Mouse (Mus musculus): ENCODE data around the gene Erich4. TPM values are rescaled to one million over a fixed set of nuclear protein-coding genes. Genes with fewer than 3 reads are reported as not detected.

Erich4 gene
- polyA plus RNA-seq, 1 experiment from 2014 or later, result not detected

GRCm38 (mm10) chr7:25620101-25620500 lies 4.4 kb upstream of the Erich4 start:
- peaks cover 6% of the 10 kb centered on the region for H3K27me3 ChIP-seq
- H3K27ac ChIP-seq (replicated peaks), result no peak overlapping the region
- no peaks in the 10 kb centered on the region for H3K9me3 ChIP-seq
- ATAC-seq (ENCODE audit: low FRiP score, low read depth), result no peak
- peak overlapping the region; percentile 63 for H3K4me2 ChIP-seq (replicated peaks)
- H3K4me1 ChIP-seq, result no peaks in the 10 kb centered on the region
- WGBS, result 88% methylated on average over 5 of the region's 5 CpGs
- H3K36me3 ChIP-seq, result 0 out of 2 replicates have a peak, but pooled peaks cover 5% of the 10 kb centered on the region
- H3K4me3 ChIP-seq, result peak overlapping the region; percentile 64
- no peak overlapping the region for H3K9ac ChIP-seq (replicated peaks)

GRCm38 (mm10) chr7:25619722-25619991 lies 4.0 kb upstream of the Erich4 start:
- Histone ChIP-seq H3K9me3 (no peaks in the 10 kb centered on the region), H3K4me1 (no peaks in the 10 kb centered on the region), H3K9ac (replicated peaks) (peak overlapping the region; percentile 50), H3K27ac (replicated peaks) (no peak overlapping the region), H3K4me2 (replicated peaks) (peak overlapping the region; percentile 63), H3K27me3 (peaks cover 6% of the 10 kb centered on the region), H3K4me3 (peak overlapping the region; percentile 64), H3K36me3 (0 out of 2 replicates have a peak, but pooled peaks cover 1% of the 10 kb centered on the region)
- ATAC-seq (ENCODE audit: low FRiP score, low read depth), result no peak
- 23% methylated on average over 5 of the region's 5 CpGs for WGBS

GRCm38 (mm10) chr7:25618865-25619721 lies 3.4 kb upstream of the Erich4 start, which contains the start of gene Dmac2:
Gene Dmac2, plus strand, starts transcription at chr7:25619414.
- H3K27ac ChIP-seq (replicated peaks), result no peak within 1 kb of the TSS
- WGBS, result 2% methylated on average over 53 of the region's 53 CpGs
- H3K36me3 ChIP-seq, result no peaks in the 10 kb centered on the region
- no peaks in the 10 kb centered on the region for H3K9me3 ChIP-seq
- peaks cover 6% of the 10 kb centered on the region for H3K27me3 ChIP-seq
- peak within 1 kb of the TSS; percentile 50 for H3K9ac ChIP-seq (replicated peaks)
- ATAC-seq (ENCODE audit: low FRiP score, low read depth), result peak; percentile 91
- peak within 1 kb of the TSS; percentile 63 for H3K4me2 ChIP-seq (replicated peaks)
- H3K4me3 ChIP-seq, result peak within 1 kb of the TSS; percentile 64
- no peaks in the 10 kb centered on the region for H3K4me1 ChIP-seq

- Histone ChIP-seq H3K27me3 (peaks cover 6% of the 10 kb centered on the region), H3K27ac (replicated peaks) (no peak overlapping the region), H3K4me1 (no peaks in the 10 kb centered on the region), H3K9me3 (no peaks in the 10 kb centered on the region), H3K4me2 (replicated peaks) (no peak overlapping the region), H3K36me3 (no peaks in the 10 kb centered on the region), H3K4me3 (no peak overlapping the region), H3K9ac (replicated peaks) (no peak overlapping the region)
- WGBS, result 86% methylated on average over 10 of the region's 10 CpGs
- ATAC-seq (ENCODE audit: low FRiP score, low read depth), result no peak
These were observed 1.9 kb upstream of the Erich4 start for GRCm38 (mm10) chr7:25617376-25618160.

- H3K27me3 ChIP-seq, result peaks cover 10% of the 10 kb centered on the region
- H3K4me2 ChIP-seq (replicated peaks), result no peak overlapping the region
- no peak overlapping the region for H3K27ac ChIP-seq (replicated peaks)
- ATAC-seq (ENCODE audit: low FRiP score, low read depth), result no peak
- WGBS, result 71% methylated on average over 21 of the region's 21 CpGs
- H3K9me3 ChIP-seq, result no peaks in the 10 kb centered on the region
- no peaks in the 10 kb centered on the region for H3K36me3 ChIP-seq
- H3K4me1 ChIP-seq, result no peaks in the 10 kb centered on the region
- H3K9ac ChIP-seq (replicated peaks), result no peak overlapping the region
- H3K4me3 ChIP-seq, result no peak overlapping the region
These were observed 624 bp downstream of the Erich4 start for GRCm38 (mm10) chr7:25614831-25615705.

DNA sequence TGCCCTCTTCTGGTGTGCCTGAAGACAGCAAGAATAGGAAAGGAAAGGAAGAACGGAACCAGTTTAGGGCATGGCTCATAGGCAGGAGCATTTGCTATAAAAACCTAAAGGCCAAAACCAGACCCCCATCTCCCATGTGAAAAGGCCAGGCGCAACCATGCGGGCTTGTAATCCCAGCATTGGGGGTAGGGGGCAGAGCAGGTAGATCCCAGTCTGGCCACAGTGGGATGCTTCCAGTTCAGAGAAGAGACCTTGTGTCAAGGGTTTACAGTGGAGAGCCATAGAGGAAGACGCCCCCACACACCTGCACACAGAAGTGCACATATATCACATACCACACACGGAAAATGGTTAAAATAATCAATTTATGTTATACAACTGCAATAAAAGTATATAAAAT lies 1.6 kb downstream of the Erich4 start:
- no peak overlapping the region for H3K4me2 ChIP-seq (replicated peaks)
- H3K9me3 ChIP-seq, result no peaks in the 10 kb centered on the region
- no peaks in the 10 kb centered on the region for H3K4me1 ChIP-seq
- H3K9ac ChIP-seq (replicated peaks), result no peak overlapping the region
- no peaks in the 10 kb centered on the region for H3K36me3 ChIP-seq
- H3K27me3 ChIP-seq, result peaks cover 10% of the 10 kb centered on the region
- no peak overlapping the region for H3K27ac ChIP-seq (replicated peaks)
- no peak for ATAC-seq (ENCODE audit: low FRiP score, low read depth)
- no peak overlapping the region for H3K4me3 ChIP-seq
- WGBS, result 92% methylated on average over 5 of the region's 5 CpGs

- WGBS, result 38% methylated on average over 7 of the region's 7 CpGs
- Histone ChIP-seq H3K27me3 (0 out of 2 replicates have a peak, but pooled peaks cover 4% of the 10 kb centered on the region), H3K4me3 (no peak overlapping the region), H3K9ac (replicated peaks) (no peak overlapping the region), H3K4me1 (no peaks in the 10 kb centered on the region), H3K4me2 (replicated peaks) (no peak overlapping the region), H3K9me3 (no peaks in the 10 kb centered on the region), H3K27ac (replicated peaks) (no peak overlapping the region), H3K36me3 (no peaks in the 10 kb centered on the region)
- ATAC-seq (ENCODE audit: low FRiP score, low read depth), result no peak
These were observed 4.2 kb downstream of the Erich4 start for GRCm38 (mm10) chr7:25611501-25611900.

DNA sequence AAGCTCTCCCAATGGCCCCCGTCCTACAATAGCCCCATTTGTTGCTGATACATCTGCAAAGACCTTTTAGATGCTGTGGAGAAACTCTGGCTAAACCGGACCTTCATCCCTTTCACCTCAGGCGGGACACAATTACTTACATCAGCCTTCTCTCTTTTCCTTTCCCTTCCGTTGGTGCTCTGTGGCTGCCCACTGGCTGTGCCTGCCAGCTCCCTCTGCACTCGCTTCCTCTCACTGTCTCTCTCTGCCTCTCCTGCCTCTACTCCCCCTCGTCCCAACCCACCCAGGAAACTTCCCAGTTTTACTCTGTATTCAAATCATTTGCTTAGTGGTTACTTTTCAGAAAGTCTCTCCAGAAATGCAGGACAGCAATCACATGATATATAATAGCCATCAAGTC lies 5.6 kb downstream of the Erich4 start:
- no peak overlapping the region for H3K4me3 ChIP-seq
- no peaks in the 10 kb centered on the region for H3K9me3 ChIP-seq
- H3K36me3 ChIP-seq, result no peaks in the 10 kb centered on the region
- H3K27me3 ChIP-seq, result 0 out of 2 replicates have a peak, but pooled peaks cover 4% of the 10 kb centered on the region
- H3K9ac ChIP-seq (replicated peaks), result no peak overlapping the region
- H3K27ac ChIP-seq (replicated peaks), result no peak overlapping the region
- WGBS, result 41% methylated on average over 6 of the region's 6 CpGs
- H3K4me2 ChIP-seq (replicated peaks), result no peak overlapping the region
- no peaks in the 10 kb centered on the region for H3K4me1 ChIP-seq
- ATAC-seq (ENCODE audit: low FRiP score, low read depth), result no peak

GRCm38 (mm10) chr7:25607196-25607595 lies 8.5 kb downstream of the Erich4 start:
- Histone ChIP-seq H3K27me3 (0 out of 2 replicates have a peak, but pooled peaks cover 4% of the 10 kb centered on the region), H3K4me3 (no peak overlapping the region), H3K9ac (replicated peaks) (no peak overlapping the region), H3K36me3 (no peaks in the 10 kb centered on the region), H3K9me3 (no peaks in the 10 kb centered on the region), H3K27ac (replicated peaks) (no peak overlapping the region), H3K4me2 (replicated peaks) (no peak overlapping the region), H3K4me1 (no peaks in the 10 kb centered on the region)
- WGBS, result 81% methylated on average over 2 of the region's 2 CpGs
- ATAC-seq (ENCODE audit: low FRiP score, low read depth), result no peak

DNA sequence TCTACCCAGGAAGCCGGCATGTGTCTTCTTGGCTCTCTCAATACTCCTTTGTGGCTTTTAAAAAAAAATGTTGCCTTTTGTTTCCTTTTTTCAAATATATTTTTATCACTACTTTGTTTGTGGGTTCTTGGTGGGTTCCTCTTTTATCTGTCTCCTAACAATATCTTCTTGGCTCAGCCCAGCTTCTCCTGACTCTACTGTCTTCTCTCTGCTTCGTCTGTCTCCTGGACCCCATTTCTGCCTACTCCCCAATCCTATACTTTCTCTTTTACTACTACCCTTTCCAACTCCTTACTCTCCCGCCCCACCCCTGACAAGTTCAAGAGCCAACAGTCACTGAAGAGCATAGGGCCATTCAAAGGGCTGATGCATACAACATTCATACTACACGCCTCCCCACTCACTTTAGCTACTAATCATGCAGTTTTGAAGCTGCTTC lies 9.0 kb downstream of the Erich4 start:
- Histone ChIP-seq H3K4me3 (no peak overlapping the region), H3K4me1 (no peaks in the 10 kb centered on the region), H3K36me3 (no peaks in the 10 kb centered on the region), H3K9ac (replicated peaks) (no peak overlapping the region), H3K9me3 (no peaks in the 10 kb centered on the region), H3K27ac (replicated peaks) (no peak overlapping the region), H3K4me2 (replicated peaks) (no peak overlapping the region), H3K27me3 (0 out of 2 replicates have a peak, but pooled peaks cover 4% of the 10 kb centered on the region)
- 81% methylated on average over 4 of the region's 4 CpGs for WGBS
- ATAC-seq (ENCODE audit: low FRiP score, low read depth), result no peak

DNA sequence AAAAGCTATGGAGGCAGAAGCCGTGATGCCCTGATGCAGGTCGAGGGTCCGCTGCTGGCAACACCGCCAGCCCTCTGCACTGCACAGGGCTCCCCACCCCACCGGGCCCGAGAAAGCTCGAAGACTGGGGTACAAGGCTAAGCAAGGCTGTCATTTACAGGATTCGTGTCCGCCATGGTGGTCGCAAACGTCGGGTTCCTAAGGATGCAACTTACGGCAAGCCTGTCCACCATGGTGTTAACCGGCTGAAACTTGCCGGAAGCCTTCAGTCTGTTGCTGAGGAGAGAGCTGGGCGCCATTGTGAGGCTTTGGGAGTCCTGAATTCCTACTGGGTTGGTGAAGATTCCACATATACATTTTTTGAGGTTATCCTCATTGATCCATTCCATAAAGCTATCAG lies 14.3 kb downstream of the Erich4 start:
- H3K4me3 ChIP-seq, result no peak overlapping the region
- no peaks in the 10 kb centered on the region for H3K36me3 ChIP-seq
- WGBS, result 87% methylated on average over 16 of the region's 16 CpGs
- H3K4me2 ChIP-seq (replicated peaks), result no peak overlapping the region
- no peak overlapping the region for H3K27ac ChIP-seq (replicated peaks)
- ATAC-seq (ENCODE audit: low FRiP score, low read depth), result no peak
- no peak overlapping the region for H3K9ac ChIP-seq (replicated peaks)
- H3K9me3 ChIP-seq, result no peaks in the 10 kb centered on the region
- no peaks in the 10 kb centered on the region; the same call in 1 of the 2 replicates for H3K27me3 ChIP-seq
- H3K4me1 ChIP-seq, result no peaks in the 10 kb centered on the region
